Mouse (Mus musculus): Measurements from ENCODE around the gene Cacnb4.
A peak's percentile ranks its signal among the peaks of the same experiment; 100 is the strongest.

The Cacnb4 gene

GRCm38 (mm10) chr2:52647255-52647998 is 29.2 kb downstream of the Cacnb4 start:
- DNase-seq (ENCODE audit: low read depth, low spot score): no peak

GRCm38 (mm10) chr2:52643657-52644056 is 33.0 kb downstream of the Cacnb4 start:
- no peak for DNase-seq (ENCODE audit: low read depth, low spot score)

GRCm38 (mm10) chr2:52639530-52639875 is 37.1 kb downstream of the Cacnb4 start:
- DNase-seq (ENCODE audit: low read depth, low spot score): no peak

- DNase-seq (ENCODE audit: low read depth, low spot score): no peak
Observed at GRCm38 (mm10) chr2:52638857-52639529, 37.6 kb downstream of the Cacnb4 start.

GRCm38 (mm10) chr2:52638226-52638625 is 38.4 kb downstream of the Cacnb4 start:
- no peak for DNase-seq (ENCODE audit: low read depth, low spot score)

GRCm38 (mm10) chr2:52636051-52636450 is 40.6 kb downstream of the Cacnb4 start:
- DNase-seq (ENCODE audit: low read depth, low spot score): no peak

- no peak for DNase-seq (ENCODE audit: low read depth, low spot score)
Observed at GRCm38 (mm10) chr2:52635358-52635757, 41.3 kb downstream of the Cacnb4 start.

GRCm38 (mm10) chr2:52632880-52633279 is 43.8 kb downstream of the Cacnb4 start:
- DNase-seq (ENCODE audit: low read depth, low spot score): peak; percentile 41

GRCm38 (mm10) chr2:52628186-52628585 is 48.4 kb downstream of the Cacnb4 start:
- no peak for DNase-seq (ENCODE audit: low read depth, low spot score)

- DNase-seq (ENCODE audit: low read depth, low spot score): no peak
Observed at GRCm38 (mm10) chr2:52626266-52626665, 50.4 kb downstream of the Cacnb4 start.

- no peak for DNase-seq (ENCODE audit: low read depth, low spot score)
Observed at GRCm38 (mm10) chr2:52625731-52626130, 50.9 kb downstream of the Cacnb4 start.

- no peak for DNase-seq (ENCODE audit: low read depth, low spot score)
Observed at GRCm38 (mm10) chr2:52623921-52624404, 52.7 kb downstream of the Cacnb4 start.

GRCm38 (mm10) chr2:52623461-52623860 is 53.2 kb downstream of the Cacnb4 start:
- DNase-seq (ENCODE audit: low read depth, low spot score): no peak

GRCm38 (mm10) chr2:52622616-52623015 is 54.0 kb downstream of the Cacnb4 start:
- DNase-seq (ENCODE audit: low read depth, low spot score): no peak

GRCm38 (mm10) chr2:52619406-52619974 is 57.1 kb downstream of the Cacnb4 start:
- no peak for DNase-seq (ENCODE audit: low read depth, low spot score)

- DNase-seq (ENCODE audit: low read depth, low spot score): no peak
Observed at GRCm38 (mm10) chr2:52618804-52619203, 57.8 kb downstream of the Cacnb4 start.

GRCm38 (mm10) chr2:52615429-52615828 is 61.2 kb downstream of the Cacnb4 start:
- no peak for DNase-seq (ENCODE audit: low read depth, low spot score)

GRCm38 (mm10) chr2:52613888-52614287 is 62.7 kb downstream of the Cacnb4 start:
- no peak for DNase-seq (ENCODE audit: low read depth, low spot score)

GRCm38 (mm10) chr2:52609486-52609885 is 67.1 kb downstream of the Cacnb4 start:
- DNase-seq (ENCODE audit: low read depth, low spot score): no peak

GRCm38 (mm10) chr2:52607857-52608485 is 68.7 kb downstream of the Cacnb4 start:
- DNase-seq (ENCODE audit: low read depth, low spot score): no peak

GRCm38 (mm10) chr2:52606331-52606730 is 70.3 kb downstream of the Cacnb4 start:
- no peak for DNase-seq (ENCODE audit: low read depth, low spot score)

GRCm38 (mm10) chr2:52605321-52605720 is 71.3 kb downstream of the Cacnb4 start:
- peak; percentile 49 for DNase-seq (ENCODE audit: low read depth, low spot score)
